Mouse (Mus musculus): ENCODE measurements around the gene Lingo1.

DNA sequence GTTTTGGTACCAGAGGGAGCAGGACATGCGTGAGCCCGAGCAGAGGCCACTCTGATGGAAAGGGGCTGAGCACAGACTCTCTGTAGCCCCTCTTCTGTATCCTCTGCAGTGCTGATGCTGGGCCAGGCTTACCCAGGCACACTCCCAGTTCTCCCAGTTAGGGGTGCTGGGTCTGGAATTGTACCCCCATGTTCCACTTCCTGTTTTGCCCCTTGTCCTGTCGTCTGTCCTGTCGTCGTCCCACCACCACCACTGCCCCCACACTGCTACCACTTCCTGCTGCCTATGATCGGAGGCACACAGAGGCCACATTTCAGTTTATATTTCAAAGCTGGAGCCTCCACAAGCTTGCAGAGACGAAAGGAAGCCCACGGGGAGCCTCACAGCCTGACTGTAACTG, 213.6 kb downstream of the Lingo1 start:
- TF ChIP-seq CTCF (IDR thresholded peaks at IDR 0.05; ENCODE audit: extremely low read depth, insufficient read length, insufficient replicate concordance, low read depth, low read length), result no peak
- TF ChIP-seq POLR2A (IDR thresholded peaks at IDR 0.05; ENCODE audit: low read depth, low read length), result no peak
